Mouse (Mus musculus): ENCODE results near the gene Mybbp1a.

DNA sequence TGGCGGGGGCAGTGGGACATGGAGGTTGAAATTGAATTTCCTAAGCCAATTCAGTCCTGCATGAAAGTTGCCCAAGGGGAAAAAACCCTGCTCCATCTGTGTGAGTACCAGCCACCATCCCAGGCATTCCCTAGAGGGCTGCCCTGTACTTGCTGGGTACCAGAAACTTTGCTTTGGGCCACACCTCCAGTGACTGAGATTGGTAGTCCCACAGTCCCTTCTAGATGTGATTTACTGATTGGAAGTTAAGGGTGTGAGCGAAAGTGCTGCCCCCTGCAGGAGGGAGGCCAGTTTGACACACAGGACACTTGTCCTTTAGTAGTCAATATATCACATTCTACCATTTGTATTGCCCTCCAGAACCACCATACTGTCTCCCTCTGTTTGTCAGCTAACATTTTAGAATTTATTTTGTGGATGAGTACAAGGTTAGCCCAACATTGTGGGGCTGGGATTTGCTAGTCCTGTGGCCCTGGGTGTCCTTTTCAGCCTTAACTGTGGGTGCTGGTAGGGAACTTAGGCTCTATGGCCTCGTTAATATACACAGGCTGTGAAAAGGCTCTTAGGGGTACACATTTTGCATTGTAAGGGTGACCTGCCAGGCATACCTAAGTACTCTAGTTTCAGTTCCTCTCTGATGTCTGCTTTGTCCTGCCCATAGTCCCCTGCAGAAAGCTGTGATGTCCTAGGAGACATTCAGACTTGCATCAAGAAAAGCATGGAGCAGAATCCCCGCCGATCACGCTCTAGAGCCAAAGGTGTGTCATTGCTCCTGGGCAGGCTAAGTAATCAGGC lies 5.4 kb downstream of the Mybbp1a start:
- peak; percentile 59; the same call in 1 of the 2 replicates for TF ChIP-seq CTCF (IDR thresholded peaks at IDR 0.05; ENCODE audit: borderline replicate concordance, insufficient read depth, low read depth, low read length)
- no peak for TF ChIP-seq POLR2A (IDR thresholded peaks at IDR 0.05; ENCODE audit: borderline replicate concordance, insufficient read depth, low read length)
